Mouse (Mus musculus) heart, embryonic 13.5 days (tissue): ENCODE data around the gene Npas1. TPM values are rescaled to one million over a fixed set of nuclear protein-coding genes. Genes with fewer than 3 reads are reported as not detected.

Experiments
- ATAC-seq: fragments of 200-750 bp; cut with Nextera tagmentation; 2 replicates; pipeline ENCODE4 v1.8.0; 2017; ENCODE audit warnings: moderate TSS enrichment; ENCODE audit not compliant: insufficient number of reproducible peaks, low FRiP score, low TSS enrichment; ENCODE audit errors: extremely low read depth
- H3K27ac ChIP-seq: fragments of 300-500 bp; sonication (generic); replicated peaks from 2 replicates; pipeline ENCODE4 v1.5.1; 2015; ENCODE audit warnings: moderate library complexity, mild to moderate bottlenecking, inconsistent platforms
- H3K27me3 ChIP-seq: fragments of 300-500 bp; sonication (generic); replicated peaks from 2 replicates; pipeline ENCODE4 v1.6.1; 2015; ENCODE audit warnings: mild to moderate bottlenecking, inconsistent platforms
- H3K36me3 ChIP-seq: fragments of 300-500 bp; sonication (generic); 2 replicates; pipeline ENCODE4 v1.6.1; 2015; ENCODE audit warnings: mild to moderate bottlenecking, inconsistent platforms
- H3K4me1 ChIP-seq: fragments of 300-500 bp; sonication (generic); 2 replicates; pipeline ENCODE4 v1.6.1; 2015; ENCODE audit warnings: inconsistent platforms
- H3K4me2 ChIP-seq: fragments of 300-500 bp; sonication (generic); 2 replicates; pipeline ENCODE4 v1.6.1; 2015; ENCODE audit warnings: inconsistent platforms, mild to moderate bottlenecking, moderate library complexity
- H3K4me3 ChIP-seq: fragments of 300-500 bp; sonication (generic); 2 replicates; pipeline ENCODE4 v1.5.1; 2015; ENCODE audit warnings: moderate library complexity, mild to moderate bottlenecking, inconsistent platforms
- H3K9ac ChIP-seq: fragments of 300-500 bp; sonication (generic); 2 replicates; pipeline ENCODE4 v1.6.1; 2015; ENCODE audit warnings: inconsistent platforms, mild to moderate bottlenecking, moderate library complexity
- H3K9me3 ChIP-seq: fragments of 300-500 bp; sonication (generic); 2 replicates; pipeline ENCODE4 v1.6.1; 2016; ENCODE audit warnings: inconsistent platforms
- WGBS: fragments of 180-500 bp; shearing (Covaris S2); methylation state at CpG from one replicate; pipeline ENCODE4 v1.1.7; 2015; ENCODE audit warnings: mixed read lengths; 5-methylcytosine and 5-hydroxymethylcytosine counted together
- polyA plus RNA-seq: library from polyadenylated mRNA; unstranded; fragments of >200 nt; fragmentation: Nextera tagmentation; extraction: Ambion mirVana; gene quantifications from 2 replicates; pipeline ENCODE4 v1.2.1, GENCODE M21; 2015

Gene Npas1
- polyA plus RNA-seq, 1 experiment from 2014 or later = 0.37 TPM

DNA sequence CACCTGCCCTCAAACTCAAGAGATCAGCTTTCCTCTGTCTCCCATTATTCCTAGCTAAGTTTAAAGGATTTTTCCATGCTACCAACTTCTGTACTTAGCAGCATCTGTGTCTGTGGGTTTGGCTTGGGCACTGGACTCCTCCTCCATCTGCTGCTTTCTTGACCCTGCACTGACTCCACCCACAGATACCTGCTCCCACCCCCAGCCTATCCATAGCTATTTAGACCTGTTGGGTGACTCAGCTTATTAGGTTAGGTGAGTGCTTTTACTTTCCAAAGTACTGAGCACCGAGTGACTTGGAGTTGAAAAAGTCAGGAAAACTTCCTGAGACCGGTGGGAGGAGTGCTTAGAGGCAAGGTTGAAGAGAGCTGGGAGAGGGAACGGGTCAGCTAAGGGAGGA lies 62.1 kb downstream of the Npas1 start:
- peaks cover 57% of the 10 kb centered on the region for H3K4me1 ChIP-seq
- WGBS = 73% methylated on average over 3 of the region's 3 CpGs
- no peaks in the 10 kb centered on the region for H3K9me3 ChIP-seq
- ATAC-seq = peak; percentile 56; the same call in 1 of the 2 replicates
- no peaks in the 10 kb centered on the region for H3K27me3 ChIP-seq
- H3K27ac ChIP-seq = peak overlapping the region; percentile 43
- H3K4me3 ChIP-seq = no peak overlapping the region
- no peak overlapping the region for H3K9ac ChIP-seq
- peaks cover 78% of the 10 kb centered on the region for H3K36me3 ChIP-seq
- no peak overlapping the region for H3K4me2 ChIP-seq

- no peak for ATAC-seq
- H3K9ac ChIP-seq = peak overlapping the region; percentile 47; the same call in 1 of the 2 replicates
- WGBS = 53% methylated on average over 2 of the region's 2 CpGs
- H3K4me1 ChIP-seq = peaks cover 62% of the 10 kb centered on the region
- H3K4me3 ChIP-seq = no peak overlapping the region
- H3K36me3 ChIP-seq = peaks cover 62% of the 10 kb centered on the region
- H3K9me3 ChIP-seq = no peaks in the 10 kb centered on the region
- H3K4me2 ChIP-seq = peak overlapping the region; percentile 11
- no peaks in the 10 kb centered on the region for H3K27me3 ChIP-seq
- peak overlapping the region; percentile 65 for H3K27ac ChIP-seq
Measured at GRCm38 (mm10) chr7:16412930-16413329, 64.6 kb downstream of the Npas1 start.

- Histone ChIP-seq H3K4me2 (peak overlapping the region; percentile 18), H3K4me3 (no peak overlapping the region), H3K27ac (peak overlapping the region; percentile 65), H3K9me3 (no peaks in the 10 kb centered on the region), H3K36me3 (peaks cover 59% of the 10 kb centered on the region), H3K4me1 (peaks cover 61% of the 10 kb centered on the region), H3K27me3 (no peaks in the 10 kb centered on the region), H3K9ac (0 out of 2 replicates have a peak overlapping the region, but pooled peaks have one; percentile 47)
- ATAC-seq = peak; percentile 78
- 74% methylated on average over 8 of the region's 8 CpGs for WGBS
Measured at GRCm38 (mm10) chr7:16412220-16412896, 65.2 kb downstream of the Npas1 start.

- Histone ChIP-seq H3K27ac (peak overlapping the region; percentile 65; the same call in 1 of the 2 replicates), H3K9ac (no peak overlapping the region), H3K27me3 (no peaks in the 10 kb centered on the region), H3K4me3 (no peak overlapping the region), H3K36me3 (peaks cover 52% of the 10 kb centered on the region), H3K4me1 (peaks cover 60% of the 10 kb centered on the region), H3K4me2 (no peak overlapping the region), H3K9me3 (no peaks in the 10 kb centered on the region)
- WGBS = 92% methylated on average over 5 of the region's 5 CpGs
- no peak for ATAC-seq
Measured at GRCm38 (mm10) chr7:16411100-16411499, 66.4 kb downstream of the Npas1 start.

GRCm38 (mm10) chr7:16406978-16407377 lies 70.5 kb downstream of the Npas1 start:
- H3K27ac ChIP-seq = 0 out of 2 replicates have a peak overlapping the region, but pooled peaks have one; percentile 15

More at GRCm38 (mm10) chr7:16406978-16407377, 70.5 kb downstream of the Npas1 start:
- Histone ChIP-seq H3K36me3 (peaks cover 29% of the 10 kb centered on the region), H3K4me1 (peaks cover 63% of the 10 kb centered on the region), H3K9ac (peak overlapping the region; percentile 33; the same call in 1 of the 2 replicates), H3K27me3 (no peaks in the 10 kb centered on the region), H3K4me3 (no peak overlapping the region), H3K9me3 (no peaks in the 10 kb centered on the region), H3K4me2 (no peak overlapping the region)
- 66% methylated on average over 3 of the region's 3 CpGs for WGBS
- no peak for ATAC-seq

Other genes with a start within 250 kb of the Npas1 start
- gene C5ar2, start 233.6 kb downstream of the Npas1 start, polyA plus RNA-seq = 0.76 and 0.78 TPM in 2 replicates
- 1.5 and 2.2 TPM in 2 replicates for gene C5ar1, start 218.2 kb downstream of the Npas1 start, polyA plus RNA-seq
- 10.7 TPM in 2 replicates for gene Inafm1, start 204.1 kb downstream of the Npas1 start, polyA plus RNA-seq
- 14.3 and 16.5 TPM in 2 replicates for gene Ccdc9, start 190.9 kb downstream of the Npas1 start, polyA plus RNA-seq
- gene Bbc3, start 169.3 kb downstream of the Npas1 start, polyA plus RNA-seq = 8.2 and 8.8 TPM in 2 replicates
- 210 and 223 TPM in 2 replicates for gene Sae1, start 89.9 kb downstream of the Npas1 start, polyA plus RNA-seq
- 8.2 and 8.7 TPM in 2 replicates for gene Zc3h4, start 76.8 kb downstream of the Npas1 start, polyA plus RNA-seq
- 73.2 and 79.2 TPM in 2 replicates for gene Tmem160, start 24.9 kb downstream of the Npas1 start, polyA plus RNA-seq
- gene Arhgap35, start 137.3 kb upstream of the Npas1 start, polyA plus RNA-seq = 13.0 and 13.3 TPM in 2 replicates
- 0.48 TPM in 2 replicates for gene Ceacam15, start 198.0 kb upstream of the Npas1 start, polyA plus RNA-seq
- not detected in 2 replicates for gene Ceacam9, start 244.2 kb upstream of the Npas1 start, polyA plus RNA-seq